Mouse (Mus musculus) leukemia stem cell, adult 10-12 weeks (primary cell): Measurements from ENCODE around the gene Rnf149. TPM values are rescaled to one million over a fixed set of nuclear protein-coding genes. Genes with fewer than 3 reads are reported as not detected.

Experiments
- polyA plus RNA-seq: library from polyadenylated mRNA; stranded (reverse); fragments of >175 nt; gene quantifications from 2 replicates; pipeline ENCODE4 v1.2.3, GENCODE M21; 2012; ENCODE audit warnings: low replicate concordance

Gene Rnf149
- 18.7 and 25.7 TPM in 2 replicates for polyA plus RNA-seq

GRCm38 (mm10) chr1:39577253-39577705, at the start of gene Rnf149:
Rnf149 (minus strand) TSS chr1:39577405.

GRCm38 (mm10) chr1:39534831-39535230, 42.4 kb downstream of the Rnf149 start, which contains the start of gene Cnot11:
Cnot11 (plus strand) TSS chr1:39534992.

Other genes starting within 250 kb of the Rnf149 start
- 110 and 136 TPM in 2 replicates for gene Rpl31, start 209.6 kb downstream of the Rnf149 start, polyA plus RNA-seq
- gene Tbc1d8, start 98.7 kb downstream of the Rnf149 start, polyA plus RNA-seq, result 2.4 and 2.8 TPM in 2 replicates
- gene Cnot11, start 42.4 kb downstream of the Rnf149 start, polyA plus RNA-seq, result 95.3 and 110 TPM in 2 replicates
- 0.06 and 0.37 TPM in 2 replicates for gene Creg2, start 74.1 kb upstream of the Rnf149 start, polyA plus RNA-seq
- gene Rfx8, start 143.6 kb upstream of the Rnf149 start, polyA plus RNA-seq, result not detected in 2 replicates
- not detected in 2 replicates for gene Gm3646, start 227.9 kb upstream of the Rnf149 start, polyA plus RNA-seq